Mouse (Mus musculus): ENCODE results near the gene Tor3a.

DNA sequence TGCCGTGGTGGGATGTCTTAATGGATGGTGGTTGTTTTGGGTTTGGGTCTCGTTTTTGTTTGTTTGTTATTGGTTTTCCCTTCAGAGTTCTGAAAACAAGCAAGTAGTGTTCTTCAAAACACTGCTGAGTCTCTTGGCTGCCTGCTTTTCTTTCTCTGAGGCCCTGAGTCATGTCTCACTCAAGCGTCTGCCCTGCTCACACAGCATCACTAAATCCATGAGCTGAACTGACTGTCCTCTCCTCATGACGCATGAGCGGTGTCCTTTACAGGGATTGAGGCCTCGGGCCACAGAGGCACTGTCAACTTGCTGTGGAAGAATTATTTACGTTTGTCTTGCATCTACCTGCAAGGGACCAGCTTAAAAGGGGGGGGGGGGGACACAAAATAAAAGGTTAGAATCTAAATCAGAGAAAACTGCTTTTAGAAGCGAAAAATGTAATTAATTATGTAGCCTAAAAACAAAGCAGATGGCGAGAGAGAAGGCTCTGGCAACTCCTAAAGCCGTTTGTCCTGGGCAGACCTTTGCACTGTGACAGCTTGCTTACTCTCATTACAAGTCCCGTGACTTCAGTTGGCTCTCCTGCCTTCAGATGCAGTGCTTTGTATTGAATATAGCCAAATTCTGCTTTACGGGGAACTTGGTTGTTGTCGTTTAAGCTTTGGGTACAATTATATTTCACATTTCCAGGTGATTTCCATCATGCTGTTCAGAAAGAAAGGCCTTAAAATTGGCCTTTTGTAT lies 29.2 kb downstream of the Tor3a start:
- no peak for TF ChIP-seq NANOG (IDR thresholded peaks at IDR 0.05; ENCODE audit: borderline replicate concordance, low read length)
- no peak for TF ChIP-seq CTCF (conservative IDR thresholded peaks at IDR 0.05; ENCODE audit: low read length)
